Mouse (Mus musculus) small intestine, adult 2 months (tissue): ENCODE results near the gene Kif1a.

ENCODE experiments used
- CTCF ChIP-seq: fragments of 200-500 bp; IDR thresholded peaks from 2 replicates; pipeline ENCODE4 v1.5.1; 2012; ENCODE audit warnings: low read depth, mild to moderate bottlenecking, control low read depth, inconsistent platforms, low read length, moderate library complexity, mixed read lengths; ENCODE audit not compliant: insufficient replicate concordance, insufficient read length; ENCODE audit errors: extremely low read depth
- POLR2A ChIP-seq: fragments of 200-500 bp; IDR thresholded peaks from 2 replicates; pipeline ENCODE4 v1.6.1; 2012; ENCODE audit warnings: low read depth, mild to moderate bottlenecking, control low read depth, inconsistent platforms, low read length, moderate library complexity

DNA sequence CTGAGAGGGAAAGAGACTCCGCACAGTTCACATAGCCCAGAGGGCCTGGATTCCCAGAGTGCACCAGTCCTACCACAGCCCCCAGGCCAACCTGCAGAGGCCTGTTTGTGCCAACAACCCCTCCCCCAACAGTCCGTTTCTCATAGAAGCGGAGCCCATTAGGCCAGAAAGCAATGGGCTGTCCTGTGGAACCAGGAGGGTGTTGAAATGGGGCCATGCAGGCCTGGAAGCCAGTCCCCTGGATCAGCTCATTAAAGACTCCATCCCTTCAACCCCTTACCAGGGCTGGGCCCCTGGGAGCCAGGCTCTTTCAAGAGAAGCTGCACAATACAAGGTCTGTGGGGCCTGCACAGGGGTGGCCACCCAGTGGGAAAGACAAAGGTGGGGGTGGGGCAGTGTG is 22.1 kb downstream of the Kif1a start:
- TF ChIP-seq CTCF = no peak
- TF ChIP-seq POLR2A = no peak
